Mouse (Mus musculus) forebrain, embryonic 10.5 days (tissue): ENCODE data around the gene Adprm. TPM values are rescaled to one million over a fixed set of nuclear protein-coding genes. Genes with fewer than 3 reads are reported as not detected.
A peak's percentile ranks its signal among the peaks of the same experiment; 100 is the strongest.
"Not testable (repeated sequence)": the region's sequence is repeated elsewhere in the genome, so short reads cannot be mapped to it uniquely, and the experiment has no call there.

Source experiments
- DNase-seq: peaks from one replicate; pipeline ENCODE4 v3.0.0-alpha.2; 2017; ENCODE audit warnings: low spot score; ENCODE audit errors: extremely low spot score
- H3K27ac ChIP-seq: fragments of 300-500 bp; sonication (generic); 2 replicates; pipeline ENCODE4 v1.5.1; 2016; ENCODE audit warnings: mild to moderate bottlenecking
- H3K27me3 ChIP-seq: fragments of 300-500 bp; sonication (generic); 2 replicates; pipeline ENCODE4 v1.6.1; 2016; ENCODE audit warnings: mild to moderate bottlenecking; ENCODE audit not compliant: poor library complexity, severe bottlenecking
- H3K36me3 ChIP-seq: fragments of 300-500 bp; sonication (generic); replicated peaks from 2 replicates; pipeline ENCODE4 v1.6.1; 2016; ENCODE audit warnings: mild to moderate bottlenecking, moderate library complexity
- H3K4me1 ChIP-seq: fragments of 300-500 bp; sonication (generic); 2 replicates; pipeline ENCODE4 v1.6.1; 2016
- H3K4me3 ChIP-seq: fragments of 300-500 bp; sonication (generic); 2 replicates; pipeline ENCODE4 v1.5.1; 2016; ENCODE audit warnings: mild to moderate bottlenecking, moderate library complexity
- H3K9me3 ChIP-seq: fragments of 300-500 bp; sonication (generic); 2 replicates; pipeline ENCODE4 v1.6.1; 2016; ENCODE audit warnings: mild to moderate bottlenecking, moderate library complexity
- WGBS: fragments of 180-500 bp; shearing (Covaris S2); methylation state at CpG from one replicate; pipeline ENCODE4 v1.1.7; 2016; 5-methylcytosine and 5-hydroxymethylcytosine counted together
- polyA plus RNA-seq: library from polyadenylated mRNA; unstranded; fragments of >200 nt; fragmentation: Nextera tagmentation; extraction: Ambion mirVana; gene quantifications from 2 replicates; pipeline ENCODE4 v1.2.1, GENCODE M21; 2016

The Adprm gene
- polyA plus RNA-seq, 1 experiment from 2014 or later = 28.5 TPM

- 94% methylated on average over 6 of the region's 6 CpGs for WGBS
These were observed 16.2 kb downstream of the Adprm start for GRCm38 (mm10) chr11:67036229-67036628.

DNA sequence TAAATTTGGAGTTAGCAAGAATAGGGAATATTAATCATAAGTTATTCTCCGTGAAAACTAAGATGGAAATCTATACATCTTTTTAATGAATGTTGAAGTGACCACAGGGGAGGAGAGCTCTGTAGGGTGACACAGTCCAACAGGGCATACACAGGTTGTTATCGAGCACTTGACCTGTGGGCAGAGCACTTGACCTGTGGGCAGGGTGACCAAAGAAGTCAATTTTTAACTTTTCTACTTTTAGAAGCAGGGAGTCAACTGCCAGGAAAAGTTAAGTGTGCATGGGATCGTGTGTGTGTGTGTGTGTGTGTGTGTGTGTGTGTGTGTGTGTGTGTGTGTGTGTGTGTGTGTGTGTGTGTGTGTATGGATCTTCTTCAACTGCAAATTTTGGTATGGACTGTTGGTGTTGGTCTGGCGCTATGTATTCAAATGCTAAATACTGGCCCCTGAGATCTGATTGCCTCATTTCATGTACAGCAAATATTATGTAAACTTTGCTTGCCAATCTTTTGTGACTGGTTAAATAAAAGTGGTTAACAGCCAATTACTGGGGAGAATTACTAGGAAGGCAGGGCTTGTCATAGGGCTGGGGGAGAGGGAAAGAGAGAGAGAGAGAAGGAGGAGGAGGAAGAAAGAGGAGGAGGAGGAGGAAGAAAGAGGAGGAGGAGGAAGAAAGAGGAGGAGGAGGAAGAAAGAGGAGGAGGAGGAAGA lies 17.5 kb downstream of the Adprm start:
- no peak overlapping the region for H3K27ac ChIP-seq
- no peaks in the 10 kb centered on the region for H3K4me1 ChIP-seq
- no peaks in the 10 kb centered on the region for H3K9me3 ChIP-seq
- WGBS = 85% methylated on average over 4 of the region's 4 CpGs
- peaks cover 31% of the 10 kb centered on the region for H3K36me3 ChIP-seq
- no peaks in the 10 kb centered on the region for H3K27me3 ChIP-seq
- no peak for DNase-seq
- H3K4me3 ChIP-seq = no peak overlapping the region

More at GRCm38 (mm10) chr11:67036229-67036628, 16.2 kb downstream of the Adprm start:
- peaks cover 44% of the 10 kb centered on the region for H3K36me3 ChIP-seq
- no peaks in the 10 kb centered on the region for H3K4me1 ChIP-seq
- no peaks in the 10 kb centered on the region for H3K27me3 ChIP-seq
- no peak overlapping the region for H3K4me3 ChIP-seq
- DNase-seq = no peak
- no peaks in the 10 kb centered on the region for H3K9me3 ChIP-seq
- no peak overlapping the region for H3K27ac ChIP-seq

GRCm38 (mm10) chr11:67031603-67031915 lies 20.8 kb downstream of the Adprm start:
- no peak for DNase-seq
- WGBS = 75% methylated on average over 2 of the region's 2 CpGs
- H3K27ac ChIP-seq = no peak overlapping the region
- H3K36me3 ChIP-seq = no peaks in the 10 kb centered on the region; the same call in 1 of the 2 replicates
- H3K9me3 ChIP-seq = no peaks in the 10 kb centered on the region
- H3K27me3 ChIP-seq = no peaks in the 10 kb centered on the region
- no peak overlapping the region for H3K4me3 ChIP-seq
- no peaks in the 10 kb centered on the region for H3K4me1 ChIP-seq

GRCm38 (mm10) chr11:67030904-67031602 lies 21.3 kb downstream of the Adprm start:
- Histone ChIP-seq H3K4me1 (no peaks in the 10 kb centered on the region), H3K4me3 (no peak overlapping the region), H3K27me3 (no peaks in the 10 kb centered on the region), H3K9me3 (no peaks in the 10 kb centered on the region), H3K27ac (no peak overlapping the region), H3K36me3 (no peaks in the 10 kb centered on the region)
- 57% methylated on average over 16 of the region's 16 CpGs for WGBS
- DNase-seq = no peak

DNA sequence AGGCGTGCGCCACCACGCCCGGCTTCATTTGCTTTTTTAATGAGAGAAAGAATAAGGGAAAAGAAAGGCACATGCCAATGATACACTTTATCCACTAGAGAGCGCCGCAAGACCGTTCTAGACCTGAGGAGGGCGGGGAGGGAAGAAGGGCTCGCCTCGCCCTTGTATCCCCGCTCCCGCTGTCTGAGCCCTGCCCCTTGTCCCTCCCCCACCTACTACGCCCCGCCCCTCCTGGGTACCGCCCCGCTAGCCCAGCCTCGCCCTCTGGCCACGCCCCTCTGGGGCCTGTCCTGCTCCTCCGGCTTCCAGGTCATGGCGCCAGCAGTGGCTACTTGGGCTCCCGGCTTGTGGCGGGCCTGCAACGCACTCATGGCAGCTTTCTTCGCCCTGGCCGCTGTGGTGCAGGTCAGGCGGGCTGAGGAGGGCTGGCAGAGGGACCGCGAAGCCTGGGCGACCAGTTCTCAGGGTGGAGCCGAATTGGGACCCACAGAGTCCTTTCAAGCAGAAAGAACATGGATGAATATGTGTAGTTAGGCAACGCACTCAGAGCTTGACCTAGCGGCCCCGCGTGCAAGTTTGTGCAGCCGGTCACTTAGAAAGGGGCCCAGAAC lies 27.4 kb downstream of the Adprm start, which contains the start of gene Tmem220:
TSS of gene Tmem220 (plus strand) at position 288 of the 611 bp plus-strand sequence.
- no peaks in the 10 kb centered on the region for H3K36me3 ChIP-seq
- DNase-seq = peak; percentile 97
- H3K4me1 ChIP-seq = peaks cover 28% of the 10 kb centered on the region
- H3K27ac ChIP-seq = peak within 1 kb of the TSS; percentile 90
- peaks cover 30% of the 10 kb centered on the region for H3K27me3 ChIP-seq
- WGBS = 2% methylated on average over 35 of the region's 35 CpGs
- H3K4me3 ChIP-seq = peak within 1 kb of the TSS; percentile 63
- H3K9me3 ChIP-seq = no peaks in the 10 kb centered on the region

DNA sequence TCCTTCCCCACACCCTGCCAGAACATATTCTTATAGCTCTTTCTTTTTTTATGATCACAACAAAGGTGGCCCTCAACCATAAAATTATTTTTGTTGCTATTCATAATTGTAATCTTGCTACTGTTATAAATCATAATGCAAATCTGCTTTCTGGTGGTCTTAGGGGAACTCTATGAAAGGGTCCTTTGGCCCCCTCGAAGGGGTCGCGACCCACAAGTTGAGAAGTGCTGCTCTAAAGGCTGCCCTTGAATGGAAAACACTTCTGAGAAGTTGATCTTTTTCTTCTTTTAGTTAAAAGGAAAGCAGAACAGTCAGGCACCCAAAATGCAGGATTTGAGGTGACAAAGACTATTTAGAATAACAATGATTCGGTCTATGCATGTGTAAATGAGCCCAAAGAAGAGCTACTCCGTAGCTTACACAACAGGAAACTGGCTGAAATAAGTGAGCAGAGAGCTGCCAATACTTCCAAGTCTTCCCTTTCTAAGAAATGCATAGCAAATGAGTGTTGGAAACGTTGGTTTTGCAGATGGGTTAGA lies 28.5 kb downstream of the Adprm start:
- Histone ChIP-seq H3K27ac (no peak overlapping the region), H3K4me1 (peaks cover 28% of the 10 kb centered on the region), H3K27me3 (peaks cover 39% of the 10 kb centered on the region), H3K4me3 (no peak overlapping the region), H3K9me3 (no peaks in the 10 kb centered on the region), H3K36me3 (no peaks in the 10 kb centered on the region)
- WGBS = 27% methylated on average over 6 of the region's 6 CpGs
- DNase-seq = no peak

DNA sequence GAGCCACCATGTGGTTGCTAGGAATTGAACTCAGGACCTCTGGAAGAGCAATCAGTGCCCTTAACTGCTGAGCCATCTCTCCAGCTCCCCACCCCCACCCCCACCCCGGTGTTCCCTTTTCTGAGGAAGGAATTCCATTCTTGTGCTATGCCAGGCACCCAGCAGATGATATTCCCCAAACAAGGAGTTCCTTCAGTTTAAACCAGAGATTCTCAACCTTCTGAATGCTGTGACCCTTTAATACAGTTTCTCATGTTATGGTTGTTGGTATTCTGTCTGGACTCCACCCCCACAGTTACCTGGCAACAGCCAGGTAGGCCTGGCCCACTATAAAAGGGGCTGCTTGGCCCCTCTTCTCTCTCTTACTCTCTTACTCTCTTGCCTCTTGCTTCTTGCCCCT lies 29.2 kb downstream of the Adprm start:
- Histone ChIP-seq H3K27me3 (peaks cover 45% of the 10 kb centered on the region), H3K4me1 (peaks cover 34% of the 10 kb centered on the region)
- not testable (repeated sequence) for H3K9me3 ChIP-seq, H3K36me3 ChIP-seq, H3K27ac ChIP-seq, DNase-seq, H3K4me3 ChIP-seq
- 65% methylated on average over 1 of the region's 1 CpGs for WGBS

DNA sequence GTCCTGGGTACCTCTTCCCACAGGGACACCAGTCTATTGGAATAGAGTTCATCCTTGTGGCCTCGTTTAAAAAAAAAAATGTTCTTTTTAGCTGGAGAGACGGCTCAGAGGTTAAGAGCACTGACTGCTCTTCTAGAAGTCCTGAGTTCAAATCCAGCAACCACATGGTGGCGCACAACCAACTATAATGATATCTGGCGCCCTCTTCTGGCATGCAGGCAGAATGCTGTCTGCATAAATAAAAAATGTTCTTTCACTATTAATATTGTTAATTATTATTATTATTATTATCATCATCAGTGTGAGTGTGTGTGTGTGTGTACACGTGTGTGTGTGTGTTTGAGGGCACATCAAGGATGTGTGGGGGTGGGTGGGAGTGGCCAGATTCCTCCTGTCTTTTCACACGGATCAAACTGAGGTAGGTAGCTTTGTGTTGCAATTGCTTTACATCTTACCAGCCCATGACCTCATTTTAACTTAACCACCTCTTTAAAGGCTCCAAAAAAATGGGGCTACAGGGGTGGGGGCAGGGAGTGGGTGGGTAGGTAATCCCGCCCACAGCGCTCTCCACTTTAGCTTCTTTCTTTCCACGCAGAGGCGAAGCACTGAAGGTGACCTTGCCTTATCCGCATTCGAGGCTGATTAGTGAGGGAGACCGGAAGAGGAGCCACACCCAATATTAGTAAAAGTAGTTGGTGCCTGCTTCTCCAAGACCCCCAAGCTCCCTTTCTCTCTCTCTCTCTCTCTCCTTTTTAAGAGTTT lies 29.9 kb downstream of the Adprm start:
- Histone ChIP-seq H3K27me3 (peaks cover 52% of the 10 kb centered on the region), H3K4me1 (peaks cover 40% of the 10 kb centered on the region), H3K4me3 (no peak overlapping the region), H3K36me3 (no peaks in the 10 kb centered on the region), H3K27ac (no peak overlapping the region), H3K9me3 (no peaks in the 10 kb centered on the region)
- no peak for DNase-seq
- 88% methylated on average over 13 of the region's 13 CpGs for WGBS

DNA sequence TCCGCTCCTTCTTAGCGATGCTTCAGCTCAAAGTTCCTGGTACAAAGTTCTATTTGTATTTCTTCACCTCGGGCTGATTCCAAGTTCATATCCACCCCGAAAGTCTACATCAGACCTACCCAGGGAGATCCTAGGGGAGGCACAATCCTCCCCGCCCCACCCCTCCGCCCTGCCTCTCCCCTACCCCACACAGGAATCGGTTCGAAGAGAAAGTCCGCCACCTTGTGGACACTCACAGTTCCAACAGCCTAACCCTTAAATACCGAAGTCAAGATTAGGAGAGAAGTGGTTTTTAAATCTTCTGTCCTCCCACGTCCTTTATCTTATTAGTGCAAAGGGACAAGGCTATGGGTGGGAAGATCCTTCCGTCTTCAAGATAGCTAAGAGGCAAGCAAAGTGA lies 31.4 kb downstream of the Adprm start:
- Histone ChIP-seq H3K9me3 (no peaks in the 10 kb centered on the region), H3K4me1 (peaks cover 45% of the 10 kb centered on the region), H3K27me3 (peaks cover 61% of the 10 kb centered on the region), H3K36me3 (no peaks in the 10 kb centered on the region), H3K4me3 (peak overlapping the region; percentile 32), H3K27ac (no peak overlapping the region)
- DNase-seq = peak; percentile 68
- WGBS = 4% methylated on average over 12 of the region's 12 CpGs

GRCm38 (mm10) chr11:67019711-67020475 lies 32.5 kb downstream of the Adprm start:
- peaks cover 61% of the 10 kb centered on the region for H3K27me3 ChIP-seq
- H3K36me3 ChIP-seq = no peaks in the 10 kb centered on the region
- no peak overlapping the region for H3K4me3 ChIP-seq
- DNase-seq = no peak
- WGBS = 58% methylated on average over 7 of the region's 7 CpGs
- no peak overlapping the region for H3K27ac ChIP-seq
- no peaks in the 10 kb centered on the region for H3K9me3 ChIP-seq
- H3K4me1 ChIP-seq = peaks cover 37% of the 10 kb centered on the region

DNA sequence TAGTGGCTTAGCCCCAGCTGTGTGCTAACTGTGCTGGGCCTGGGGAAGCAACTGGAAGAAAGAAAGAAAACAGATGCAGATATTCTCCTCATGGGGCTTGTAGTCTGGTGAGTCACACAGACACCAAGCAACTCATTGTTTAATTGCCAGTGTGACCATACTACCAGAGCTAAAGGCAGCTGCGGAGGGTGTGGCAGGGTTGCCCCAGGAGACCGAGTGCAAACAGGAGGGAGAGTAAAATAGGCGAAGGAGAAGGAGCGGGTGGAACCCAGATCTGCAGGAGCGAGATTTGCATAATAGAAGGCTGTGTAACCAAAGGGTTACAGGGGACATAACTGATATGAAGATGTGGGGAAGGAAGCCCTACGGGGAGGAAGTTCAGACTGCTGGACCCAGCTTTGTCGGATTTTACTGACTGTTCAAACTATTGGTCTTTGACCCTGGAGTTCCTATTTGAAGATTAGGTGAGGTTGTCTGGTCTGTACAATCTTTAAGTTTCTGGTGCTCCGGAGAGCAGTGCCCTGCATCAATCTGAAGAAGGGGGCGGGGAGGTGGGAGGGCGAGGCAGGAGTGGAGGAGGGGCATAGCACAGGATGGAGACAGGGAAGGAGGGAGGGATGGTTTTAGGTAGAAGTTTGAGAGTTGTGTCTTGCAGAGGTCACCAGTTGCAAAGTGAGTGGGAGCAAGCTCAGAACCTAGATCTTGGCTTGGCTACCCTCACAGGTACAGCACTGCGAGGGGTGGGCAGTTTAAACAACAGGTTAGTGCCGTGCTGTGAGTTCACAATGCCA lies 34.4 kb downstream of the Adprm start:
- no peak for DNase-seq
- no peak overlapping the region for H3K27ac ChIP-seq
- peaks cover 22% of the 10 kb centered on the region for H3K4me1 ChIP-seq
- peak overlapping the region; percentile 10; the same call in 1 of the 2 replicates for H3K4me3 ChIP-seq
- 6% methylated on average over 12 of the region's 12 CpGs for WGBS
- H3K9me3 ChIP-seq = no peaks in the 10 kb centered on the region
- no peaks in the 10 kb centered on the region for H3K36me3 ChIP-seq
- peaks cover 52% of the 10 kb centered on the region for H3K27me3 ChIP-seq
